Mouse (Mus musculus) cerebellum, adult 8-10 months (tissue): ENCODE data around the gene Ddx60.
A peak's percentile ranks its signal among the peaks of the same experiment; 100 is the strongest.
"Not testable (repeated sequence)": the region's sequence is repeated elsewhere in the genome, so short reads cannot be mapped to it uniquely, and the experiment has no call there.

Experiments
- DNase-seq: peaks from one replicate; pipeline ENCODE4 v3.0.0; 2022

The Ddx60 gene

GRCm38 (mm10) chr8:61927777-61928494 is at the start of gene Ddx60:
Gene Ddx60 (plus strand): TSS chr8:61928087.
- peak; percentile 9 for DNase-seq

GRCm38 (mm10) chr8:61894062-61894461 is 33.8 kb upstream of the Ddx60 start:
- peak; percentile 6 for DNase-seq

- DNase-seq, result no peak
These were observed 31.1 kb upstream of the Ddx60 start for GRCm38 (mm10) chr8:61896742-61897141.

GRCm38 (mm10) chr8:61897402-61897801 is 30.5 kb upstream of the Ddx60 start:
- no peak for DNase-seq

- no peak for DNase-seq
These were observed 26.7 kb upstream of the Ddx60 start for GRCm38 (mm10) chr8:61901028-61901717.

GRCm38 (mm10) chr8:61902521-61902920 is 25.4 kb upstream of the Ddx60 start, which contains the start of gene Palld:
Gene Palld (minus strand): TSS chr8:61902690.
- no peak for DNase-seq

GRCm38 (mm10) chr8:61908303-61909215 is 19.3 kb upstream of the Ddx60 start:
- no peak for DNase-seq

- no peak for DNase-seq
These were observed 18.6 kb upstream of the Ddx60 start for GRCm38 (mm10) chr8:61909313-61909712.

GRCm38 (mm10) chr8:61912817-61913216 is 15.1 kb upstream of the Ddx60 start:
- DNase-seq, result no peak

- DNase-seq, result no peak
These were observed 13.9 kb upstream of the Ddx60 start for GRCm38 (mm10) chr8:61913957-61914356.

GRCm38 (mm10) chr8:61917287-61917686 is 10.6 kb upstream of the Ddx60 start:
- DNase-seq, result no peak

- no peak for DNase-seq
These were observed 8.6 kb upstream of the Ddx60 start for GRCm38 (mm10) chr8:61919145-61919788.

GRCm38 (mm10) chr8:61920389-61920788 is 7.5 kb upstream of the Ddx60 start:
- DNase-seq, result no peak

- no peak for DNase-seq
These were observed 6.3 kb upstream of the Ddx60 start for GRCm38 (mm10) chr8:61921454-61922054.

- DNase-seq, result no peak
These were observed 3.4 kb upstream of the Ddx60 start for GRCm38 (mm10) chr8:61924518-61924917.

- DNase-seq, result no peak
These were observed 5.4 kb downstream of the Ddx60 start for GRCm38 (mm10) chr8:61933243-61933642.

- DNase-seq, result no peak
These were observed 9.7 kb downstream of the Ddx60 start for GRCm38 (mm10) chr8:61937576-61937975.

GRCm38 (mm10) chr8:61964591-61965375 is 36.9 kb downstream of the Ddx60 start:
- DNase-seq, result not testable (repeated sequence)

GRCm38 (mm10) chr8:61969581-61969980 is 41.7 kb downstream of the Ddx60 start:
- DNase-seq, result no peak

- no peak for DNase-seq
These were observed 57.1 kb downstream of the Ddx60 start for GRCm38 (mm10) chr8:61984941-61985340.

- no peak for DNase-seq
These were observed 58.0 kb downstream of the Ddx60 start for GRCm38 (mm10) chr8:61985703-61986475.
